Mouse (Mus musculus): ENCODE results near the gene Mrvi1.

Mrvi1 gene

DNA sequence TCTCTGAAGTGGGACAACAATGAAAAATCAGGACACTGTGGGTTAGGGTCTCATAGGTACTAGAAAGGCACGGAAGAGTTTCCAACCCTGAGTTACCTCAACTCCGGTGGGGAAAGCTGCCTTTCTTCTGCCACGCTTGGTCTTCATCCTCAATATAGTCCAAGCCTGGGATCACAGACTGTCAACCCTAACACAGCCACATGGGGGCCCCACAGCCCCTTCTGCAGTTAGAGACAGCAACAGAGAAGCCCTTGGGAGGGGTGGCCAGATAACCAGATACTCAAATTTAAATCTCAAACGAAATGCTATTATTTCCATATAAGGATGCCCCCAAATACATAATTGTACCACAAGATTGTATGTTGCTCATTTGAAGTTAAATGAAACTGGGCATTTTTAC is 503 bp upstream of the Mrvi1 start:
- in situ Hi-C loops (cut with MboI, MseI), result no loop called here

DNA sequence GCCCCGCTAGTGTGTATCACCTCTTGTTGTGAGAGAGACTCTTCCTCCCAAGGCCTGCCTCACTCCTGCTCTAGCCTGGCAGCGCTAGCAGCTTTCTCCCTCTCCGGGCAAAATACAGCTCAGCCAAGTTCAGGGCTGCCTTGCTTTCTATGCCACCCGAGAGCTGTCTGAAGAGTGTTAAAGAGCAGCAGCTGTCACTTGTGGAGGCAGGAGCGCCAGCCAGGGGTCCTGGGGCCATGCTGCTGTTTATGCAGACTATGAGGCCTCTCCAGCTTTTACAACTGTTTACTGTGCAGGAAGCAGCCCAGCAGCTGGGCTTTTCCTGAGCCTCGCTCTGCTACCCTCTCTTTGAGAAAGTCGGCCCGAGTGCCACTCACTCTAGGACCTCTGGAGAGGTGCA is 1.2 kb downstream of the Mrvi1 start:
- in situ Hi-C loops (cut with MboI, MseI), result no loop called here

DNA sequence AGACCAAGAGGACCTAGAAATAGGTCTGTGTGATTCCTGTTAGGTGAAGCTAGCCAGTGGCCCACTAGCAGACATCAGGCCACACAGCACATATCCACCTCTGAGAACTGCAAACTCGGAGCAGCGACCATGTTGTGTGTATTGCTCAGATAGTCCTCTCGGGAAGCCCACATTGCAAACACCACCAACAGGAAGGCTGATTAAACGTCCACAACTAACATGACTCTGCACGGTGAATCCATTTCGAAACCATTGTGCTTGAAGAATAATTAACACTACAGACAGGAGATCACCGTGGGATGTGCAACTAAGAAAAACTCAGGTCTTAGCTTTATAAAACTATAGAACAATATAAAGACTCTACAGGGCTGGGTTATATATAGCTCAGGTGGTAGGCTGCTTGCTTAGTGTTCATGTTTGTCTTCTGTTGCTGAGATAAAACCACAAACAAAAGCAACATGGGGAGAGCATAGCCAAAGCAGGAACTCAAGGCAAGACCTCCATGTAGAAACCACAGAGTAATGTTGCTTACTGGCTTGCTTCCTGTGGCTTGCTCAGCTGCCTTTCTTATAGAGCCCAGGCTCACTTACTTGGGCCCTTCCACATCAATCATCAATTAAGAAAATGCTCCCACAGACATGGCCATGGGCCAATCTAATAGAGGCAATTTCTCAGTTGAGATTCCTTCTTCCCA is 4.4 kb downstream of the Mrvi1 start:
- in situ Hi-C loops (cut with MboI, MseI), result no loop called here

DNA sequence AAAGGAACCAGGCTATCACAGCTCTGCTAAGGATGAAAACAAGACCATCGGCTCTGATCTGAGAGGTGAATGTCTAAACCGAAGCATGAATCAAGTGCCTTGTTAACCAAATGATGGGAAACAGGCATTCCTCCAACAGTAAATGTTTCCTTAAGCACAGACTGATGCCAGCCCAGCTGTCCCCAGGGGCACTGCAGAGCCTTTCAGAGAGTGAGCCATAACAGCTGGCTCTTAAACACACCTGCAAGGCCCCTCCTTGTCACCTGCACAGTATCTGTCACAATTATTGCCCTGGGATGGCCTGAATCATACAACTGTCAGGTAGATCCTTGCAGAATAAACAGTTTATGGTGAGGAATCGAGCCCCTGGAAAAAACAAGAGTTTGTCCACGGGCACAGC is 8.8 kb downstream of the Mrvi1 start:
- in situ Hi-C loops (cut with MboI, MseI), result no loop called here

DNA sequence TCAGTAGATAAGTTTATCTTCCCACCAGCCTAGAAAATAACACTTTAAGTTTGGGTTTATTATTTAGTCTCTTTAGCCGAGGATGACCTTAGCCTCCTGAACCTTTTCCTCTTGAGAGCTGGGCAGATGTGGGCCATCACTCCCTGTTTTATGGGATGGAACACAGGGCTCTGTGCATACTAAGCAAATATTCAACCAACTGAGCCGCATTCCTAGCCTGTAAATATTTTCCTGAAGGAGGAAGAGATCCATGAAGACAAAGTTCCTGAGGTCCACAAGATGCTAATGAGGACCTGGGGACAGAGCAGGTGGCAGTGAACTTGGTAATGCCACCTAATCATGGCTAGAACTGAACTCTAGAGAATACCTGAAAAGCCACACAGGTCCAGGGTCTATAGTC is 9.5 kb downstream of the Mrvi1 start:
- in situ Hi-C loops (cut with MboI, MseI), result no loop called here

DNA sequence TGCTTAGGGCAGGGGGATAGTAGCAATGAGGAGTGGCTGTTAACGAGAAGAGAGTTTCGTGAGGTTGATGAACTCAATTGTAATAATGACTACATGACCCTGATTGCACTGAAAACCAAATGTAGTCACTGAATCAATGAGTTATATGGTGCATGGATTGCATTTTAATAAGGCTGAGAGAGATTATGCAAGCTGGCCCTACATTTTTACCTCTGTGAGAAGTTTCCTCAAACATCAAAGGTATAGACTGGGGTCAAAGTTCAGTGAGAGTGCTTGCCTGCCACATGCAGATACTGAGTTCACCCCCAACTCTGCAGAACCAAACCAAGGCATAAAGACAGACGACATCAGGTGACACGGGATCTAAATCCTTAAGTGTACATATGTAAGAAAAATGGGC is 14.9 kb downstream of the Mrvi1 start:
- in situ Hi-C loops (cut with MboI, MseI), result no loop called here

DNA sequence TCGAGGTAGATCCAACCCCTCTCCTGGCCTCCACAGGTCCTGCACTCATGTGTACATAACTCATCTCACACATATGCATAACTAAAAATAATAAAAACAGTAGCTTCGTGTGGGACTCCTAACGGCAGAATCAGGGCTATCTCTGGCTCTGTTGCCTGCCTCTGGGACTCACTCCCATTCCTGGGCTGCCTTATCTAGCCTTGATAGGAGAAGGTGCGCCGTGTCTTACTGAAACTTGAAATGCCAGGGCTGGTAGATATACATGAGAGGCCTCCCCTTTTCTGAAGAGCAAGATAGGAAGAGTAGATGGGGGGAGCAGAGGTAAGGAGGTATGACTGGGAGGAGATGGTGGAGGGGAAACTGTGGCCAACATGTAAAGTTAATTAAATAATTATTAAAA is 15.4 kb downstream of the Mrvi1 start:
- in situ Hi-C loops (cut with MboI, MseI), result no loop called here

DNA sequence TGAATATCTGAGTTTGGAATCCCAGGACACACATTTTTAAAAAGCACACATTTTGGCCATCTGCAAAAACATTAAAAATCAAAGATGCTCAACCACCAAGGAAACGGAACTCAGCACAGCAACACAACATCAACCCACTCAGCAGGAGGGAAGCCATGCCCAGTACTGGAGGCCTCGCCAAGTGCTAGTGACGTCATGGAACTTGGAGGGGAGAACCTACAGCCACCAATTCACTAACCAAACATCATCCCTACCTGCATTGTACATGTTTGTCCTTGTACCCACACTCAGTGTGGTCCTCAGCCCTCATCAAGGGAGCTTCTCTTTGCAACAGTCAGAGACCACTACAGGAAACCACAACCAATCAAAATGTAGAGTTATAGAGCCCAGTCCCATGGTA is 16.9 kb downstream of the Mrvi1 start:
- in situ Hi-C loops (cut with MboI, MseI), result no loop called here

DNA sequence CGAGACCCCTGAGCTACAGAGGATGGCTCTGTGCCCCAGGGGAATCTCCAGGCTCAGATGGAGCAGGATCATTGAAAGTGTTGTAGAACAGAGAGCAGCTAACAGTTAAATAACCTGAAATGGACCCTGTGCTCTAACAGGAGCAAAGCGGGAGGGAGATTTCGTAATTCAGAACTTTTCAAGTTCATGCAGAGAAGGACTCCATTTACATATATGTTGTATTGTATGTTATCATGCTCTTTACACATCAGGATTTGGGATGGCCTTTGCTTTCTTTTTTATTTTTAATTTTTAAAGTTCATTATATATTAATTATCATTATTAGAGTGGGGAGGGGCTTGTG is 18.6 kb downstream of the Mrvi1 start:
- in situ Hi-C loops (cut with MboI, MseI), result no loop called here

DNA sequence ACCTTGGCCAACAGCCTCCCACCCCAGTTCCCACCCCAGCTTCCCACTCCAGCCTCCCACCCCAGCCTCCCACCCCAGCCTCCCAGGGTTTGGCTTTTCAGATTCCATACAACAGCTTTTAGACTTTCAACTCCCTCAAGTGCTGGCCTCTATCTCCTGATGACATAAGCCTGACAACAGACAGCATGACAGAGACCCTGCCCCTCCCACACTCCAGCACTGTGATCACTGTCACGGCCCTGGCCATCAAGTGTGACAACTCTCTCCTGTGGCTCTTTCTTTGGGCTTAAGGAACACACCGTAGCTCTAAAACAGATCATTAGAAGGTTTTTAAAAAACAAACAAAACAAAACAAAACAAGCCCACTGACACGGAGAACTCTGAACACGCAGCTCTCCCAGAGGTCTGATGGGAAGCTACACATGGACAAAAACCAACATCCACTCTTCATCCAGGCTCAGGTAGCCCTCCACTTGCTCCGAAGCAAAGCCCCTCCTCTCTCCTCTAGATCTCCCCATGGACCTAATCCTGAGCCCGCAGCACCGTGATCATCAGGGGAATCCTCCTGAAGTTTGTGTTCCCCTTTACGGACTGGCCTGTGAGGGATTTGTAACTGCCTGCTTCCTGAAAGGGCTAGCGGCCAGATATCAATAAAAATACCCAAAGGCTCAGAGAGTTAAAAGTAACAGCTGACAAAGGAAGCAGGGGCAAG is 19.2 kb downstream of the Mrvi1 start:
- in situ Hi-C loops (cut with MboI, MseI), result no loop called here

DNA sequence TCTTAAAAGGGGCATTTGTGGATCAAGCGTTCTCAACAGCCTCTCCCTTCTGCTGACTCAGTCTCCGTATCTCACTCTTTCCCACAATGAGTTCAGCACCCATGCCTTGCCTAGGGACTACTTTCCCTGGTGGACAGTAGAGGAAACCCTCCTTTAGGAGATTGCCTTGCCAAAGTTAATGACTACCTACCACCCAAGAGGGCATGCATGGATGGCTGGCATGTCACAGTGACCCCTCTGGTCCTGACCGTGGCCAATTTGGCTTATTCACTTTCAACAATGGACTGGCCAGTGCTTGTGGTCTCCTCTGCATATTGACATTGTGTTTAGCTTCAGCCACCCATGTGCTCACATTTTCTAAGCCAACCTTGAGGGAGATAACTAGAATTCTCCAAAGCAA is 19.8 kb downstream of the Mrvi1 start:
- in situ Hi-C loops (cut with MboI, MseI), result no loop called here

DNA sequence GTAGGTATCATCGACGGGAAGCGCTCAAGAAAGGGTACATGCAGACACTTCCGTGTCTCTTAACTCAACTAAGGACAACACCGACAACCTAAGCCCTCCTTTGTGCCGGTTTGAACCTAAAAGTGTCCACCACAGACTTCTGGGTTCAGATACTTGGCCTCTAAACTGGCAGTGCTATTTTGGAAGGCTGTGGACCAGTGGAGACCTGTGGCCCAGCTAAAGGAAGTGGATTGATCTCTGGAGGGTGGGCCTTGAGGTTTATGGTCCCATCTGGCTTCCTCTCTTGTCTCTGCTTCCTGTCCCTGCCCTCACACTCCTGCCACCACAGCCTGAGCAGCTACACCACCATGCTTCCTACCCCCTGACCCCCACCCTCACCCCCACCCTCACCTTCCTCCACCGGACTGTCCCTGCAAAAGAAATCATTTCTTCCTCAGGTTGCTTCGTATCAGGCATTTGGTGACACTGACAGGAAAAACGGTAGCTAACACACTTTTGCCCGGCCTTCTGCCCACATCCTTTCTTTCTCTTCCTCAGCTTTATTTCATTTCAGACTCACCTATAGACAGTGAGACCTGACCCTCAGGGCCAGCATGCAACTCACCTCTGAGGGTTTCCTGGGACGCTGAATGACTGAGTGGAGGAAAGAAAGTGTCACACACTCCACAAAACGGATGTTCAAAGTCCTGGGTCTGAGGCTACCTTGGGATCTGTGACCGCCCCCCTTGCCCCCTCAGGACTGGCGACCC is 25.7 kb downstream of the Mrvi1 start:
- in situ Hi-C loops (cut with MboI, MseI), result no loop called here

DNA sequence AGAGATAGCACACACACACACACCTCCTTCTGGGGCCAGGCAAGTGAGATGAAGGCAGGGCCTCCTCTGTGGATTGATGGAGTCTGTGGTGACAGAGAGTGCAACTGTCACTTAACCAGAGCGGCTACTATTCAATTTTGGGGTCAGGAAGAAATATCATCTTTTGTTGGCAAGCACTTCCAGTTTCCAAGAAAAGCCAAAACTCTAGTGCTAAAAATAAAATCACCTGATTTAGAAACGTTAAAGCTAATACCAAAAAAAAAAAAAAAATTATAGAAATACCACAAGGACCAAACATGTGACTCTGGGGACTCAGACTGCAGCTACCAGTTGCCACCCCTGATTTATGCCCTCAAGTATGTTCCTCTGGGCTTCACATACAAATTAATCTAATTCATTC is 26.7 kb downstream of the Mrvi1 start:
- in situ Hi-C loops (cut with MboI, MseI), result no loop called here

DNA sequence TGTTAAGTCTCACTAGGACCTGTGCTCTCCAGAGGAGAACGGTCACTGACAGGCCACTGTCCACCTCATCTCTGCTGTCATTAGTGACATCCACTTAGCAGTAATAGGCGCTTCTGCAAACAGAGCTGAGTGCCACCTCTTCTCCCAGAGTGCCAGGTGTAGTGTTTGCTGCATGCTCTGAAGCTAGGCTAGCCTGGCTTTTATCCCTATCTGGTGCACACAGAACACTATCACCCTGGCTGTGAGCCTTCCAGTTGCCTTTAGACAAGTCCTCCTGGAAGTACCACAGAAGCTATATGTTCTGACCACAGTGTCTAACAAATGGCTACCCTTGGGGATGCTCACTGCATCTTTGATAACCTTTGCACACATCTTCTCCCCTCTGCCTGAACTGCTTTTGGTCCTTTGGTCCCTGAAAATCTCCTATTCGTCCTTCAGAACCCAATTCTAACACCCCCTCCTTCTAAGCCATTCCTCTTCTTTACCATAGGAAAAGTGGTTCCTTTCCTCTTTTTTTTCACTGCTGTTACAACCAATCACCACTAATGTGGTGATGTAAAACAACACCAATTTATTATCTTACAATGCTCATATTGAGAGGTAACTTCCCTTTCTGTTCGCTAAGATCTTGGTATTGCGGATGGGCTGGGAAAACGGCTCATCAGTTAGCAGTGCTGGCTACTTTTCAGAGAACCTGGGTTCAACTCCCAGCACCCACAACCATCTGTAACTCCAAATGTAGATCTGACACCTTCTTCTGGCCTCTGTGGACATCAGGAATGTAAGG is 28.0 kb downstream of the Mrvi1 start:
- in situ Hi-C loops (cut with MboI, MseI), result no loop called here

DNA sequence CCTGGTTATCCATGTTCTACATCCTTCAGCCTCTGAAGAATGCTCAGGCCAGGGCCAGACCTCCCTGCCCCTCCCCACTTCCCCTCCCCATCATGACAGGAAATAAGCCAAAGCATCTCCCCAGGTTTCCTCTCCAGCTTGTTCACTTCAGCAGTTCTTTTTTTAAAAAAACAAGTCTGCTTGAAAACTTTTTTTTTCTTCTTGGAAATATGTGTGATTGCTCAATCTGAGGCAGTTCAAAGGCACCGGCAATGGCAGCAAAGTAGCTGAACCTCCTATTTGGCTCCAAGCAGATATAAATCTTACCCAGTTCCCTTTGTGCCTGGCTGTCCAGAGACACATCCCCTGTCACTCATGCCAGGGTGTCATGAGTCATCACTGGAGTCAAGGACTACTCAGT is 29.1 kb downstream of the Mrvi1 start:
- in situ Hi-C loops (cut with MboI, MseI), result no loop called here

DNA sequence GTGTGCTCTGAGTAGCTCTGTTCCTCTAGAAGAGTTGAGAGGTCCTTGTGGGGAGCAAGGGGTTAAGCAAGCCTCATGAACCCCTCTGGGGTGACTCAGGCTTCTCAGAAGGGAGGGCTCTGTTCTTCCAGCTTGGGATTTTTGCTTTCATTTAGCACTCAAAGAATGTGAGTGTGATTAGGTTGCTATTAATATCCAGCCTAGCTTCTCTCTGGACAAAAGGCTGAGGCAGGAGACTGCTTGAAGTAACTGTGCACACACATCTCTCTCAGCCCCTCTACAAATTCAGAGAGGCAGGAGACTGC is 31.7 kb downstream of the Mrvi1 start:
- in situ Hi-C loops (cut with MboI, MseI), result no loop called here

DNA sequence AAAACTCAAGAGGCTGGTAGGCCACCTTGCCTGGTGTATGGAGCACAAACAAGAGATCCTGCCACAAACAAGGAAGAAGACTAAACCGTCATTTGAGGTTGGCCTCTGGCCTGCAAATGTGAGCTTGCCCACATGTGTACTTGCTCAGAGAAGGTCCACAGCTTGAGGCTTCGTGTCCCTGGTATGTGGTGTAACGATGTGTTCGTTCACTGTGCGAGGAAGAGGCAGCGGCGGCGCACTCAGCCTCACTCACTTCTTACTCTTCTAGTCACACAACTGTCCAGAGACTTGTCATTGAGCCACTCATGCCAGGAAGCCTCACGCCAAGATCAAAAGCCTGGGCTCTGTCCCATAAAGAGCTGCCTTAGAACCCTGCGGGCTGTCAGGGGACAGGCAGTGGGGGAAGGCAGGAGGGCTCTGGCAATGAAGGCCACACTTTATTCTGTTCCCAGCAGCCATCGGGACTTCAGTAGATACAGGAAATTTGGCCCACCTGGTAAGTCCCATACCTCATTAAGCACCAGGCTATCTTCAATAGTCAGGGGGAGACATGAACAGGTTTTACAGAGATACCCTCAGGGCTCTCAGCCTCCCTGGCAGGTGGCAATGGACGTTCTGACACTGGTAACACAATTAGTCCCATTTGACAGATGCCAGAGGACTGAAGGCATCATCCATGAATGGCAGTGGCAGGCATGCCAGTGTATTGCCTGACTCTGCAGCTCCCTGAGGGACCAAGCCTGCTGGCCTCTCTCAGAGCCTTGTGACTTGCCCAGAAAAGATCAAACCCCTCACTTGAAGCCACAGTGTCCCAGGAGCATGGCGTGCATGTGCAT is 32.3 kb downstream of the Mrvi1 start:
- in situ Hi-C loops (cut with MboI, MseI), result loop anchor here (10.0 kb wide), 1 partner anchor 145 kb away; no protein-coding TSS in a partner anchor

DNA sequence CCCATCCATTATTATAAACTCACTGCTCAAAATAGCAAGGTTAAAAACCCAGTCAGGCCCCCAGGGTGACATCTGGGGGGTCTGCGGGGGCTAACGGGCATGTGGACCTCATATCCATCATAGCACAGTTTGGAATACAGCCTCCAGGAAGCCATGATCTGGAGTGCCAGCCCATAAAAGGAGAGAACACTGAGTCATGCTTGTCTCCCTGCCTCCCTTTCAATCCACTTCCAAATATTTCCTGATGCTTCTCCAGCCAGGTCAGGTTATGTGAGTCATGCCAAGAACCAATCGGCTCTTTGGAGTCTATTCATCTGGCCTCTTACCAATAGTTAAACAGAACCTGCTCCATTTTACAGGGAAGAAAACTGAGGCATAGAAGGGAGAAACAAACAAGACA is 33.7 kb downstream of the Mrvi1 start:
- in situ Hi-C loops (cut with MboI, MseI), result loop anchor here (10.0 kb wide), 1 partner anchor 144 kb away; no protein-coding TSS in a partner anchor

DNA sequence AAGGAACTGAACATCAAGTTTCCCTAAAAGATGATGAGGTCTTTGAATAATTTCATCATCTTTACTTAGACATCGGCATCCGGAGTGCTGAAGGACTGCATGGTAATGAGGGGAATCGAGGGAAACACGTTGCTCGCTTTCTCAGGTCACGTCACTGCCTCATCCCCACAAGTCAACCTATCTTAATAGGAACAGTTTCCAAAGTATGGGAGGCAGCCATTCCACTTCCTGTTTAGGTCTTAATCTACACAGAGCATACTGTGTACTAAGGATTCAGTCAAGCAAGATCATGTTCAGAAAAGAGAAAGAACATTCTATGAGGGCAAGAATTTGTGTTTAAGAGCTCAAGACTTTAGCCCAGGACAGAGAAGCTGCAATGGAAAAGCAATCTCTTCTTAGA is 34.6 kb downstream of the Mrvi1 start:
- in situ Hi-C loops (cut with MboI, MseI), result loop anchor here (10.0 kb wide), 1 partner anchor 143 kb away; no protein-coding TSS in a partner anchor

DNA sequence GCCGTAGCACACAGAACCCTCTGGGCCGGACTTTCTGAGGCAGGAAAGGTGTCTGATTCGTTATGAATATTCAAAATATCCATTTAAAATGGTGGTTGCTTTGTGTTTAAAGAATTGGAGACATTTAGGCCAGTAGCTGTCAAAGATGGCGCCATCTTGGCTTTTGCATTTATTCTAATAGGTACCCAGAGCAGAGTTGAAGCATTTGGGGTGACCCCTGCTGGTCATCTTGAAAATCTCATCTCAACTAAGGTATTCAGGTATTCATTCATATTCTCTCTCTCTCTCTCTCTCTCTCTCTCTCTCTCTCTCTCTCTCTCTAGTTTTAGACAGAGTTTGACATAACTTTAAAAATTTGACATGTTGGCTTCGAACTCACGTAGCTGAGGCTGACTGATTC is 35.5 kb downstream of the Mrvi1 start:
- in situ Hi-C loops (cut with MboI, MseI), result loop anchor here (10.0 kb wide), 1 partner anchor 142 kb away; no protein-coding TSS in a partner anchor

DNA sequence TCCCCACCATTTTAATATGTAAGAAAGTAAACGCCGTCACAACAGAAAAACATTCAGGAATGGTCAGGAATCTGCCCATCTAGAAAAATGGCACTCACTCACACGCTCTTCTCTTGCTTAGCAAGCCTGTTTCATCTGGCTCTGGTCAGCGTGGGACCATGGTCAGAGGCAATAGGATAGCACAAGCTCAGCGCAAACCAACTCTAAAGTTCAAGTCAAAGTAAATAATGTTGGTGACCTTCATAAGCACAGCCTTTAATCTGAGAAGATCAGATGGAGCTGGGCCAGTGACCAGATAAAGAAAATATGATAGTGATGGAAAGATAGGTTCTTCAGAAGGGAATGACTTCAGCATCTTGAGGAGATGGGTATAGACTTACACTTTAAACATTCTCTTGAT is 37.9 kb downstream of the Mrvi1 start:
- in situ Hi-C loops (cut with MboI, MseI), result loop anchor here (10.0 kb wide), 1 partner anchor 140 kb away; no protein-coding TSS in a partner anchor
